20 mouse cellular contexts compared by ENCODE assay signal in the genomic region with DNA sequence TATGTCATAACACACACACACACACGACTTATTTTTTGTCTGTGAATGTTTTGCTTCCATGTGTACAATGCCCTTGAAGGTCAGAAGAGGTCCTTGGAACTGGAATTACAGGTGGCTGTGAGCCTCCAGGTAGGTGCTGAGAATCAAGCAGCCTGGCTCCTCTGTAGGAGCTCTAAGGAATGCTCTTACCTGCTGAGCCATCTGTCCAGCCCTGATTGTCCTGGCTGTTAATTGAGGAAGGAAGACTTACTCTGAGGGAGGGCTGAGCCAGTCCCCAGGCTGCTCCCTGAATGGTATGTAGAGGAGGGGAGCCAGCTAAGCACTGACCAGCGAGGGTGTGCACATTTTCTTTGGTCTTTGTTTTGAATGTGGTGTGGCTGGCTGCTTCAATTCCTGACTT.
A peak's percentile ranks its signal among the peaks of the same experiment; 100 is the strongest.
DNase-seq lines count a peak whose midpoint lies in the region; ATAC-seq and TF ChIP-seq lines count a peak whose summit lies in the region.
"Had no signal": no experiment of that assay in that cellular context is flagged by ENCODE, and none has a peak within 500 bp of the region (broad histone marks: within the 10 kb centered on the region; RNA-seq: fewer than 3 reads in every experiment).

No protein-coding gene starts in this region.

- H3K36me3 ChIP-seq in E14TG2a.4 (ENCODE audit: insufficient read depth, low read length), result peaks cover 17% of the 10 kb centered on the region
- H3K36me3 ChIP-seq in ES-Bruce4 (ENCODE audit: control insufficient read depth, insufficient read depth, low read length, poor library complexity, severe bottlenecking), result no peaks in the 10 kb centered on the region
- H3K36me3 ChIP-seq: embryonic facial prominence, embryonic 13.5 days; forebrain, embryonic 12.5 days; heart, embryonic 15.5 days; hindbrain, embryonic 10.5 days; intestine, embryonic 15.5 days had no signal

- H3K4me3 ChIP-seq in E14TG2a.4 (replicated peaks; ENCODE audit: low read length) (0 out of 2 replicates have a peak overlapping the region, but pooled peaks have one; percentile 11), ES-Bruce4 (ENCODE audit: low read depth, low read length) (no peak overlapping the region)
- H3K4me3 ChIP-seq: embryonic facial prominence, embryonic 13.5 days; forebrain, embryonic 12.5 days; heart, adult 2 months; heart, embryonic 15.5 days; hindbrain, embryonic 10.5 days; intestine, embryonic 15.5 days had no signal

- H3K27me3 ChIP-seq in E14TG2a.4 (ENCODE audit: insufficient read depth, low read length), result no peaks in the 10 kb centered on the region
- no peaks in the 10 kb centered on the region for H3K27me3 ChIP-seq in ES-Bruce4 (ENCODE audit: control insufficient read depth, insufficient read depth, low read length, poor library complexity, severe bottlenecking)
- H3K27me3 ChIP-seq: embryonic facial prominence, embryonic 13.5 days; forebrain, embryonic 12.5 days; heart, embryonic 15.5 days; intestine, embryonic 15.5 days had no signal

- no peak for TF ChIP-seq CTCF in E14TG2a.4 (conservative IDR thresholded peaks at IDR 0.05; ENCODE audit: low read length)
- TF ChIP-seq CTCF in ES-Bruce4 (IDR thresholded peaks at IDR 0.05; ENCODE audit: low read depth, low read length), result no peak

- peak; percentile 99 for TF ChIP-seq EP300 in ES-Bruce4 (IDR thresholded peaks at IDR 0.05; ENCODE audit: insufficient read depth, low read depth, low read length)

- peak; percentile 33 to 64 for DNase-seq in cerebellum, postnatal 14 days
- peak; percentile 47 to 61 for DNase-seq in cerebellum, postnatal 25 days
- no peak for DNase-seq in heart, postnatal 4 days
- no peak for DNase-seq in thymus, postnatal 14 days
- DNase-seq: adrenal gland, adult 8-10 months; adrenal gland, postnatal 36 days; gastrocnemius, postnatal 14 days; heart, adult 2 months; heart, postnatal 14 days; kidney, adult 18-20 months had no signal

- peak overlapping the region; percentile 99 for H3K27ac ChIP-seq in ES-Bruce4 (ENCODE audit: insufficient read depth, low read length)
- H3K27ac ChIP-seq: embryonic facial prominence, embryonic 13.5 days; forebrain, embryonic 12.5 days; heart, adult 2 months; heart, embryonic 15.5 days; hindbrain, embryonic 10.5 days; hindbrain, embryonic 14.5 days; intestine, embryonic 15.5 days had no signal

- H3K9ac ChIP-seq in ES-Bruce4 (ENCODE audit: low read depth, poor library complexity, severe bottlenecking), result no peak overlapping the region
- H3K9ac ChIP-seq: embryonic facial prominence, embryonic 13.5 days; forebrain, embryonic 12.5 days; heart, embryonic 15.5 days; hindbrain, embryonic 14.5 days; intestine, embryonic 15.5 days had no signal

- no peak for TF ChIP-seq POLR2A in ES-Bruce4 (IDR thresholded peaks at IDR 0.05; ENCODE audit: insufficient read depth, low read length)

- H3K4me1 ChIP-seq in E14TG2a.4 (replicated peaks; ENCODE audit: low read depth, low read length) (peaks cover 93% of the 10 kb centered on the region), ES-Bruce4 (ENCODE audit: control insufficient read depth, insufficient read depth, low read length) (peaks cover 12% of the 10 kb centered on the region)
- H3K4me1 ChIP-seq: forebrain, embryonic 12.5 days; intestine, embryonic 15.5 days had no signal

- no peak for ATAC-seq in cerebellum, adult (ENCODE audit: insufficient number of reproducible peaks, low FRiP score, low TSS enrichment)
- ATAC-seq: forebrain, embryonic 16.5 days; intestine, embryonic 15.5 days had no signal

- no peaks in the 10 kb centered on the region for H3K9me3 ChIP-seq in E14TG2a.4 (ENCODE audit: low read length)
- H3K9me3 ChIP-seq in ES-Bruce4 (replicated peaks; ENCODE audit: control insufficient read depth, insufficient read depth, low read length, poor library complexity, severe bottlenecking), result no peaks in the 10 kb centered on the region
- H3K9me3 ChIP-seq: embryonic facial prominence, embryonic 13.5 days; forebrain, embryonic 12.5 days; heart, embryonic 15.5 days; hindbrain, embryonic 10.5 days; intestine, embryonic 15.5 days had no signal

Comparison
In these comparisons a context has a peak if more than half of its experiments do, and no peak if none do; other contexts are left out.
1. DNase-seq: peak in cerebellum, postnatal 14 days (2 of 2) and cerebellum, postnatal 25 days (2 of 2); none in heart, postnatal 4 days (single experiment) and thymus, postnatal 14 days (single experiment).